Mouse (Mus musculus): ENCODE measurements around the gene Cntnap1. TPM values are rescaled to one million over a fixed set of nuclear protein-coding genes. Genes with fewer than 3 reads are reported as not detected.

Cntnap1 gene
- polyA plus RNA-seq, 1 experiment, result 2.6 TPM

- DNase-seq (ENCODE audit: low read depth, low spot score), result no peak
- 85% methylated on average over 8 of the region's 8 CpGs for WGBS
These were observed 25.2 kb downstream of the Cntnap1 start for GRCm38 (mm10) chr11:101195571-101195970.

GRCm38 (mm10) chr11:101196175-101196574 lies 25.9 kb downstream of the Cntnap1 start:
- 95% methylated on average over 8 of the region's 8 CpGs for WGBS
- no peak for DNase-seq (ENCODE audit: low read depth, low spot score)

GRCm38 (mm10) chr11:101199555-101199954 lies 29.2 kb downstream of the Cntnap1 start:
- 91% methylated on average over 3 of the region's 3 CpGs for WGBS
- DNase-seq (ENCODE audit: low read depth, low spot score), result no peak

- WGBS, result 38% methylated on average over 7 of the region's 7 CpGs
- no peak for DNase-seq (ENCODE audit: low read depth, low spot score)
These were observed 30.7 kb downstream of the Cntnap1 start for GRCm38 (mm10) chr11:101200986-101201385.

- DNase-seq (ENCODE audit: low read depth, low spot score), result peak; percentile 73
- 45% methylated on average over 3 of the region's 3 CpGs for WGBS
These were observed 41.6 kb downstream of the Cntnap1 start for GRCm38 (mm10) chr11:101211970-101212369.

- no peak for DNase-seq (ENCODE audit: low read depth, low spot score)
- WGBS, result 90% methylated on average over 5 of the region's 5 CpGs
These were observed 46.6 kb downstream of the Cntnap1 start for GRCm38 (mm10) chr11:101216936-101217335.

- no peak for DNase-seq (ENCODE audit: low read depth, low spot score)
- 83% methylated on average over 10 of the region's 10 CpGs for WGBS
These were observed 48.2 kb downstream of the Cntnap1 start for GRCm38 (mm10) chr11:101218436-101219055.

GRCm38 (mm10) chr11:101220853-101221252 lies 50.5 kb downstream of the Cntnap1 start:
- 20% methylated on average over 2 of the region's 2 CpGs for WGBS
- DNase-seq (ENCODE audit: low read depth, low spot score), result no peak

- 49% methylated on average over 8 of the region's 8 CpGs for WGBS
- no peak for DNase-seq (ENCODE audit: low read depth, low spot score)
These were observed 51.1 kb downstream of the Cntnap1 start for GRCm38 (mm10) chr11:101221306-101221986.

- DNase-seq (ENCODE audit: low read depth, low spot score), result no peak
- WGBS, result 52% methylated on average over 3 of the region's 3 CpGs
These were observed 54.0 kb downstream of the Cntnap1 start for GRCm38 (mm10) chr11:101224337-101224736.

- WGBS, result 13% methylated on average over 25 of the region's 25 CpGs
- no peak for DNase-seq (ENCODE audit: low read depth, low spot score)
These were observed 55.2 kb downstream of the Cntnap1 start for GRCm38 (mm10) chr11:101225331-101226064.

- DNase-seq (ENCODE audit: low read depth, low spot score), result peak; percentile 85
- under 1% methylated on average over 56 of the region's 56 CpGs for WGBS
These were observed 55.9 kb downstream of the Cntnap1 start, which contains the start of gene Ezh1 for GRCm38 (mm10) chr11:101226065-101226701. Gene Ezh1 (minus strand): TSS chr11:101226463.

GRCm38 (mm10) chr11:101229361-101229900 lies 59.1 kb downstream of the Cntnap1 start:
- DNase-seq (ENCODE audit: low read depth, low spot score), result no peak
- 40% methylated on average over 8 of the region's 8 CpGs for WGBS

- DNase-seq (ENCODE audit: low read depth, low spot score), result no peak
- 65% methylated on average over 2 of the region's 2 CpGs for WGBS
These were observed 59.8 kb downstream of the Cntnap1 start for GRCm38 (mm10) chr11:101230061-101230511.

- WGBS, result 53% methylated on average over 5 of the region's 5 CpGs
- no peak for DNase-seq (ENCODE audit: low read depth, low spot score)
These were observed 60.2 kb downstream of the Cntnap1 start for GRCm38 (mm10) chr11:101230526-101230925.

GRCm38 (mm10) chr11:101230991-101231871 lies 60.9 kb downstream of the Cntnap1 start:
- no peak for DNase-seq (ENCODE audit: low read depth, low spot score)
- 13% methylated on average over 18 of the region's 18 CpGs for WGBS

- 48% methylated on average over 6 of the region's 6 CpGs for WGBS
- no peak for DNase-seq (ENCODE audit: low read depth, low spot score)
These were observed 61.9 kb downstream of the Cntnap1 start for GRCm38 (mm10) chr11:101232010-101232839.

- no peak for DNase-seq (ENCODE audit: low read depth, low spot score)
- WGBS, result 55% methylated on average over 1 of the region's 1 CpGs
These were observed 62.9 kb downstream of the Cntnap1 start for GRCm38 (mm10) chr11:101233240-101233639.

Measured in large intestine, adult 2 months (tissue).